Mouse (Mus musculus) lung, adult 2 months (tissue): ENCODE measurements around the gene Zfp62. TPM values are rescaled to one million over a fixed set of nuclear protein-coding genes. Genes with fewer than 3 reads are reported as not detected.
"Not testable (repeated sequence)": the region's sequence is repeated elsewhere in the genome, so short reads cannot be mapped to it uniquely, and the experiment has no call there.

Source experiments
- DNase-seq: peaks from one replicate; pipeline ENCODE4 v3.0.0; 2022
- H3K4me1 ChIP-seq: fragments of 200-500 bp; 2 replicates; pipeline ENCODE4 v1.6.1; 2011; ENCODE audit warnings: low read length; ENCODE audit not compliant: control insufficient read depth, insufficient read depth
- H3K4me3 ChIP-seq: fragments of 200-500 bp; replicated peaks from 2 replicates; pipeline ENCODE3; 2011; ENCODE audit warnings: low read depth, mild to moderate bottlenecking, control low read depth, low read length; ENCODE audit errors: extremely low read depth
- CTCF ChIP-seq: fragments of 200-500 bp; IDR thresholded peaks from 2 replicates; pipeline ENCODE4 v1.5.1; 2011; ENCODE audit warnings: mild to moderate bottlenecking, low read length, control low read depth; ENCODE audit not compliant: insufficient read depth
- POLR2A ChIP-seq: fragments of 200-500 bp; IDR thresholded peaks from 2 replicates; pipeline ENCODE4 v1.6.1; 2011; ENCODE audit warnings: low read depth, mild to moderate bottlenecking, control low read depth, low read length, borderline replicate concordance; ENCODE audit errors: extremely low read depth
- WGBS: fragments of 180-500 bp; shearing (Covaris S2); methylation state at CpG from one replicate; pipeline ENCODE4 v1.1.7; 2018; 5-methylcytosine and 5-hydroxymethylcytosine counted together
- polyA plus RNA-seq: library from polyadenylated mRNA; depleted of rRNA; stranded (reverse); fragments of >200 nt; gene quantifications from 2 replicates; pipeline ENCODE4 v1.2.3, GENCODE M21; 2012

Gene Zfp62
- polyA plus RNA-seq, 1 experiment = 3.0 TPM

- 48% methylated on average over 8 of the region's 8 CpGs for WGBS
- DNase-seq = no peak
- no peaks in the 10 kb centered on the region for H3K4me1 ChIP-seq
- TF ChIP-seq POLR2A (no peak), CTCF (no peak)
- H3K4me3 ChIP-seq = no peak within 1 kb of the TSS
These were observed 16.1 kb upstream of the Zfp62 start, which contains the start of gene Btnl9 for GRCm38 (mm10) chr11:49186955-49187488. Gene Btnl9, minus strand, starts transcription at chr11:49187159.

- H3K4me3 ChIP-seq = no peak overlapping the region
- TF ChIP-seq CTCF (no peak), POLR2A (no peak)
- 70% methylated on average over 10 of the region's 10 CpGs for WGBS
- H3K4me1 ChIP-seq = no peaks in the 10 kb centered on the region
- DNase-seq = no peak
These were observed 15.4 kb upstream of the Zfp62 start for GRCm38 (mm10) chr11:49187701-49188100.

- DNase-seq = peak; percentile 66
- Histone ChIP-seq H3K4me3 (no peak overlapping the region), H3K4me1 (no peaks in the 10 kb centered on the region)
- WGBS = 1% methylated on average over 7 of the region's 7 CpGs
- TF ChIP-seq CTCF (peak; percentile 40; the same call in 1 of the 2 replicates), POLR2A (no peak)
These were observed 13.4 kb upstream of the Zfp62 start for GRCm38 (mm10) chr11:49189737-49190136.

GRCm38 (mm10) chr11:49191083-49191482 is 12.0 kb upstream of the Zfp62 start:
- Histone ChIP-seq H3K4me1 (no peaks in the 10 kb centered on the region), H3K4me3 (no peak overlapping the region)
- no peak for DNase-seq
- no peak for TF ChIP-seq CTCF
- no peak for TF ChIP-seq POLR2A
- 23% methylated on average over 2 of the region's 2 CpGs for WGBS

- H3K4me1 ChIP-seq, H3K4me3 ChIP-seq, DNase-seq: not testable (repeated sequence)
- 85% methylated on average over 9 of the region's 9 CpGs for WGBS
These were observed 8.3 kb upstream of the Zfp62 start for GRCm38 (mm10) chr11:49194771-49195170.

GRCm38 (mm10) chr11:49195819-49196322 is 7.2 kb upstream of the Zfp62 start:
- WGBS = 44% methylated on average over 7 of the region's 7 CpGs
- peak; percentile 14 for DNase-seq

GRCm38 (mm10) chr11:49200666-49201065 is 2.4 kb upstream of the Zfp62 start:
- Histone ChIP-seq H3K4me3 (no peak overlapping the region), H3K4me1 (peaks cover 12% of the 10 kb centered on the region)
- no peak for TF ChIP-seq POLR2A
- no peak for TF ChIP-seq CTCF
- no peak for DNase-seq

More at GRCm38 (mm10) chr11:49195819-49196322, 7.2 kb upstream of the Zfp62 start:
- Histone ChIP-seq H3K4me1 (no peaks in the 10 kb centered on the region), H3K4me3 (no peak overlapping the region)
- TF ChIP-seq POLR2A = no peak
- TF ChIP-seq CTCF = no peak

- H3K4me3 ChIP-seq = no peak overlapping the region
- no peak for TF ChIP-seq CTCF
- no peak for TF ChIP-seq POLR2A
- peaks cover 12% of the 10 kb centered on the region for H3K4me1 ChIP-seq
- DNase-seq = no peak
These were observed 1.9 kb upstream of the Zfp62 start for GRCm38 (mm10) chr11:49201142-49201541.

GRCm38 (mm10) chr11:49202071-49202470 is 1.0 kb upstream of the Zfp62 start:
- H3K4me1 ChIP-seq = peaks cover 12% of the 10 kb centered on the region
- WGBS = 34% methylated on average over 2 of the region's 2 CpGs
- TF ChIP-seq POLR2A (no peak), CTCF (no peak)
- no peak for DNase-seq
- H3K4me3 ChIP-seq = peak overlapping the region; percentile 4

GRCm38 (mm10) chr11:49202523-49203061 is 500 bp upstream of the Zfp62 start:
- peaks cover 12% of the 10 kb centered on the region for H3K4me1 ChIP-seq

More at GRCm38 (mm10) chr11:49202523-49203061, 500 bp upstream of the Zfp62 start:
- peak overlapping the region; percentile 95 for H3K4me3 ChIP-seq
- WGBS = 1% methylated on average over 10 of the region's 10 CpGs
- no peak; the same call in 1 of the 2 replicates for TF ChIP-seq POLR2A
- no peak for TF ChIP-seq CTCF
- DNase-seq = no peak
